Mouse (Mus musculus): ENCODE data around the gene Obsl1. TPM values are rescaled to one million over a fixed set of nuclear protein-coding genes. Genes with fewer than 3 reads are reported as not detected.

Gene Obsl1
- total RNA-seq, 2 experiments from 2014 or later: 30.7 to 38.2 TPM

GRCm38 (mm10) chr1:75519576-75519975 is 13.3 kb upstream of the Obsl1 start:
- DNase-seq (ENCODE audit: low spot score in 2 of 2): no peak

GRCm38 (mm10) chr1:75518427-75518826 is 12.2 kb upstream of the Obsl1 start:
- DNase-seq (ENCODE audit: low spot score in 2 of 2): no peak

- no peak for DNase-seq (ENCODE audit: low spot score in 2 of 2)
Observed at GRCm38 (mm10) chr1:75517984-75518383, 11.7 kb upstream of the Obsl1 start.

- no peak for DNase-seq (ENCODE audit: low spot score in 2 of 2)
Observed at GRCm38 (mm10) chr1:75516703-75517380, 10.6 kb upstream of the Obsl1 start.

- no peak for DNase-seq (ENCODE audit: low spot score in 2 of 2)
Observed at GRCm38 (mm10) chr1:75512550-75512949, 6.3 kb upstream of the Obsl1 start.

- no peak for DNase-seq (ENCODE audit: low spot score in 2 of 2)
Observed at GRCm38 (mm10) chr1:75511437-75512210, 5.4 kb upstream of the Obsl1 start.

- no peak for DNase-seq (ENCODE audit: low spot score in 2 of 2)
Observed at GRCm38 (mm10) chr1:75510154-75510553, 3.9 kb upstream of the Obsl1 start.

- DNase-seq (ENCODE audit: low spot score in 2 of 2): no peak
Observed at GRCm38 (mm10) chr1:75509586-75509985, 3.3 kb upstream of the Obsl1 start.

- DNase-seq (ENCODE audit: low spot score in 2 of 2): no peak
Observed at GRCm38 (mm10) chr1:75507006-75507405, 754 bp upstream of the Obsl1 start, which contains the start of gene Inha. Gene Inha (plus strand): TSS chr1:75507077.

- peak; percentile 73 to 79 for DNase-seq (ENCODE audit: low spot score in 2 of 2)
Observed at GRCm38 (mm10) chr1:75505159-75505955, 895 bp downstream of the Obsl1 start.

GRCm38 (mm10) chr1:75504256-75505045 is 1.8 kb downstream of the Obsl1 start:
- DNase-seq (ENCODE audit: low spot score in 2 of 2): peak in 1 of 2 experiments; percentile 54

- no peak for DNase-seq (ENCODE audit: low spot score in 2 of 2)
Observed at GRCm38 (mm10) chr1:75503651-75503980, 2.6 kb downstream of the Obsl1 start.

- DNase-seq (ENCODE audit: low spot score in 2 of 2): no peak
Observed at GRCm38 (mm10) chr1:75502945-75503650, 3.2 kb downstream of the Obsl1 start.

- DNase-seq (ENCODE audit: low spot score in 2 of 2): no peak
Observed at GRCm38 (mm10) chr1:75501905-75502304, 4.3 kb downstream of the Obsl1 start.

GRCm38 (mm10) chr1:75499441-75499840 is 6.8 kb downstream of the Obsl1 start:
- no peak for DNase-seq (ENCODE audit: low spot score in 2 of 2)

GRCm38 (mm10) chr1:75498897-75499296 is 7.4 kb downstream of the Obsl1 start:
- no peak for DNase-seq (ENCODE audit: low spot score in 2 of 2)

- DNase-seq (ENCODE audit: low spot score in 2 of 2): peak in 1 of 2 experiments; percentile 46
Observed at GRCm38 (mm10) chr1:75494878-75495548, 11.2 kb downstream of the Obsl1 start.

GRCm38 (mm10) chr1:75492579-75493170 is 13.6 kb downstream of the Obsl1 start:
- DNase-seq (ENCODE audit: low spot score in 2 of 2): no peak

- no peak for DNase-seq (ENCODE audit: low spot score in 2 of 2)
Observed at GRCm38 (mm10) chr1:75490785-75491551, 15.3 kb downstream of the Obsl1 start.
